Mouse (Mus musculus) R1 (cell line): Measurements from ENCODE around the gene Tial1.

Experiments used
- DNase-seq: peaks from one replicate; pipeline ENCODE4 v3.0.0-alpha.2; 2018; ENCODE audit warnings: low read depth, low spot score

Tial1 gene

GRCm38 (mm10) chr7:128461285-128462215, at the start of gene Tial1:
Tial1 (minus strand) TSS chr7:128461717.
- DNase-seq, result peak; percentile 99

DNA sequence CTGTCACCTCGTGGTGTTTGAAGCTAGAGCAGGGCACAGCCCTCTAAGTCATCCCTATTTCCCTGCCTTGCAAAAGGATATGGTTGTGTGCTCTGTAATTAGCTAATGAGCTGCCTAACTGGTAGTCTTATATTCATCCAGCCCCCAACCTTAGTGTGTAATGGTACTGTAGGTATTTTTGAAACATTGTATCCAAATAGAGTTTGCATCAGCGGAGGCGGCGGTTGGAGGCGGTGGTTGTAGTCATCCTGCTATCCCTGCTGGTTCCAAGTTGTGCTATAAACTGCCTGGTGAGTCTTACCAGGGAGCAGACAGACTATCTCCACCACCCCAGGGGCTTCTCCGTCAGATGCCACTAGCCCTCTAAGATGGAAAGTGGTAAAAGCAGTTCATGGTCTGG, 42.6 kb upstream of the Tial1 start:
- no peak for DNase-seq

GRCm38 (mm10) chr7:128499801-128500200, 38.3 kb upstream of the Tial1 start:
- no peak for DNase-seq

GRCm38 (mm10) chr7:128494546-128494945, 33.0 kb upstream of the Tial1 start:
- DNase-seq, result peak; percentile 74

GRCm38 (mm10) chr7:128488986-128489385, 27.5 kb upstream of the Tial1 start:
- DNase-seq, result peak; percentile 62

GRCm38 (mm10) chr7:128474322-128474721, 12.8 kb upstream of the Tial1 start:
- DNase-seq, result peak; percentile 81

- peak; percentile 87 for DNase-seq
These were observed 889 bp upstream of the Tial1 start for GRCm38 (mm10) chr7:128462406-128462805.

GRCm38 (mm10) chr7:128460865-128461228, 670 bp downstream of the Tial1 start:
- DNase-seq, result no peak

- peak; percentile 65 for DNase-seq
These were observed 1.2 kb downstream of the Tial1 start for GRCm38 (mm10) chr7:128460131-128460864.

- peak; percentile 16 for DNase-seq
These were observed 1.8 kb downstream of the Tial1 start for GRCm38 (mm10) chr7:128459791-128460130.

GRCm38 (mm10) chr7:128458011-128458410, 3.5 kb downstream of the Tial1 start:
- no peak for DNase-seq

GRCm38 (mm10) chr7:128452731-128453130, 8.8 kb downstream of the Tial1 start:
- DNase-seq, result no peak

DNA sequence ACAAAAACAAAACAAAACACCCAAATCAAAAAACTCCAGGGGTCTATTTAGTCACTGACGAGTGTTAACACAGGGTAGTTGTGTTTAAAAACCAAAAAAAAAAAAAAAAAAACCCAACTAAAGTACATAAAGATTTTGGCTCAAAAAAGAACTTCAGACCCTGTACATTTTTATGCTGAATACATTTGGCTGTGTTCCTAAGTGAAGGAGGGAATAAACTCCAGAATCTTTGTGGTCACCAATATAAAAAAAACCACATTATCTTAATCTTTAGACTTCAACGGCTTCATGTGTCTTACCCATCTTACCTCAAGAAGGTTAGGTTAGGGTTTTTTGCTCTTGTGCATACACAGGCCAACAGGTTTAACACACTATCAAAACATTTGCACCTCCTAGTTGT, 20.9 kb downstream of the Tial1 start:
- DNase-seq, result no peak

DNA sequence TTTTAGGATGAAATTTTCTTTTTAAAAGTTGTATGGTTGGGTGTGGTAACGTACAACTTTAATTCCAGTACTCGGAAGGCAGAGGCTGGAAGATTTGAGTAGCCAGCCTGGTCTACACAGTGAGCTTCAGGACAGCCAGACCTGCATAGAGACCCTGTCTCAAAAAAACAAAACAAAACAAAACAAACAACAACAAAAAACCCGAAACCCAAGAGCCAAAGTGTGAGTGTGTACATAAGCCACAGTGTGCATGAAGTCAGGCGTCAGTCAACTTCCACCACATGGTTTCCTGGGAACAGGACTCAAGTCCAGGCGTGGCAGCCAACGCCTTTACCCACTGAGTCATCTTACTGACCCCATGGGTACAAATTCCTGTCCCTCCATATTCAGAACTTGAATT, 22.3 kb downstream of the Tial1 start:
- DNase-seq, result no peak

DNA sequence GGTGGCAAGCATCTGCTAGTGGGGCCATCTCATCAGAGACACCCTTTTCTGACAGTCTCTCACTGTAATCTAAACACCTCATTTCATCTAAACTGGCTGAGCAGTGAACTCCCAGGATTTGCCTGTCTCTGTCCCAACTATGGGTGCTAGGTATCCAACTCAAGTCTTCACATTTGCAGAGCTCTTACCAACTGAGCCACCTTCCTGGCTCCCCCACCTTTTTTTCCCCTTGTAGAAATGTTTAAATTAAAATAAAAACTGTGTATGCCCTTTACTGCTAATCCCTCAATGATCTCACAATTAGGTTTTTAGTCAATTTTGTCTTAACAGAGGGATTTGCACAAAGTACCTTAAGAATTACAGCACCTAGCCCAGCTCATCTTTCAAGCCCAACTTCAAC, 23.4 kb downstream of the Tial1 start:
- DNase-seq, result no peak

GRCm38 (mm10) chr7:128433213-128433612, 28.3 kb downstream of the Tial1 start:
- DNase-seq, result no peak

DNA sequence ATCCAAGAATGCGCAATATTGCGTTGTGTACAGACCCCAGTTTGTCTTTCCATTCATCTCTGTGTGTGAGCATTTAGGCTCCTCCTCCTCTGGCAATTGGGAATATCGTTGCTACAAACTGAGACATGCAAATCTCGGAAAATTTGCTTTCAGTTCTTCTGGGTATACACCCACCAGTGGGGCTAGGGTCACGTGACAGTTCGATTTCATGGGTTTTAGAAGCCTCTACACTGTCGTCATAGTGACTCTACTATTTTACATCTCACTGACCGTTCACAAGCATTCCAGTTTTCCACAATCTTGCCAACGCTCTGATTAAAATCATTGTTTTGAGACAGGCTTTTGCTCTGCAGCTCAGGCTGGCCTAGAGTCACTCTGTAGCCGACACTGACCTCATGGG, 28.9 kb downstream of the Tial1 start:
- no peak for DNase-seq

- DNase-seq, result no peak
These were observed 39.0 kb downstream of the Tial1 start for GRCm38 (mm10) chr7:128422491-128422890.

- no peak for DNase-seq
These were observed 39.8 kb downstream of the Tial1 start for GRCm38 (mm10) chr7:128421701-128422100.

DNA sequence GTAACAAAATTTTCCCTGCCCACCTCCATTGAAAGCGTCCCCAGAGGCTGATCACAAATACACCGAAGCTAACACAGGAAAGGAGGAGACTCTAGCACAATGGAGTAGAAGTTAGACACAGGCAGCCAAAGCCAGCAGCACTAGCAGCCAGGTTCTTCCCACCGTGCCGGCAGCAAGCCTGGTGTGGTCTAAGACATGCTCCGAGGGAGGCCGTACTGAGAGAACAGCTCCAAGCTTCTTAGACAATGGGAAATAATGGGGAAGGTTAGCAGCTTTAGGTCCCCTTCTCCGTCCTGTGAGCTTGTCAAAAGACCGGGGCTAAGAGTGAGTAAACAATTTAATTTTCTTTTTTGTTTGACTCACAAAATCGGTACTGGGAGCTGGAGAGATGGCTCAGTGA, 41.8 kb downstream of the Tial1 start:
- DNase-seq, result no peak

GRCm38 (mm10) chr7:128417930-128418779, 43.4 kb downstream of the Tial1 start, which contains the start of gene Rgs10:
Rgs10 (minus strand) TSS chr7:128418758.
- DNase-seq, result peak; percentile 57
